Comparison of ENCODE assay signal across 23 mouse cellular contexts in the genomic region with DNA sequence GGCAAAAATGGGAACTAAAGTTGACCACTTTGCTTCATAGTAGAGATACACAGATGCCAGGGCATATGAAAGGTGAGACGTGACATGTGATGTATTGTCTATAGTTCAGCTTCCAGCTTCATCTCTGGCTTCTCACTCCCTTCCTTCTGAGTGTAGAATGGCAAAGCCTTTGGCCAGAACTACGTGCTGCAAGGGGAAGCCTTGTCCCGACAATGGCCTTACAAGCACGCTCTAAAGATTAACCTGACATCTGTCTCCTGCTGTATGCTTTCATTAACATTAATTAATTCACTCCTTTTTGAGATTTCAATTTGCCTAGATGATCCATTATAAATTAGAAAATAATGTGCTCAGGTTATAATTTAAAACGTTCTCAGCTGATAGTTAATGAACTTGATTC.
DNase-seq lines count a peak whose midpoint lies in the region; ATAC-seq and TF ChIP-seq lines count a peak whose summit lies in the region.
"Had no signal": no experiment of that assay in that cellular context is flagged by ENCODE, and none has a peak within 500 bp of the region (broad histone marks: within the 10 kb centered on the region; RNA-seq: fewer than 3 reads in every experiment).

No protein-coding gene starts in this region.

- H3K27ac ChIP-seq in forebrain, embryonic 11.5 days (ENCODE audit: low read depth, low read length), result no peak overlapping the region
- no peak overlapping the region for H3K27ac ChIP-seq in forebrain, embryonic 16.5 days (ENCODE audit: low read length)
- H3K27ac ChIP-seq in hindbrain, embryonic 12.5 days, result no peak overlapping the region
- H3K27ac ChIP-seq in hindbrain, embryonic 14.5 days, result no peak overlapping the region
- H3K27ac ChIP-seq in midbrain, embryonic 13.5 days, result no peak overlapping the region
- no peak overlapping the region for H3K27ac ChIP-seq in midbrain, postnatal 0 days (ENCODE audit: low read depth, low read length)
- H3K27ac ChIP-seq: embryonic facial prominence, embryonic 12.5 days; heart, adult 2 months; heart, embryonic 15.5 days had no signal

- no peaks in the 10 kb centered on the region for H3K9me3 ChIP-seq in forebrain, embryonic 11.5 days (ENCODE audit: control insufficient read depth, low read length)
- H3K9me3 ChIP-seq in forebrain, embryonic 16.5 days (ENCODE audit: control insufficient read depth, low read length), result no peaks in the 10 kb centered on the region
- H3K9me3 ChIP-seq in hindbrain, embryonic 12.5 days (replicated peaks), result no peaks in the 10 kb centered on the region
- H3K9me3 ChIP-seq in hindbrain, embryonic 14.5 days (ENCODE audit: control insufficient read depth, low read length), result no peaks in the 10 kb centered on the region
- H3K9me3 ChIP-seq in midbrain, embryonic 13.5 days, result no peaks in the 10 kb centered on the region
- H3K9me3 ChIP-seq in midbrain, postnatal 0 days (ENCODE audit: low read length), result no peaks in the 10 kb centered on the region
- H3K9me3 ChIP-seq: embryonic facial prominence, embryonic 12.5 days; G1E; heart, embryonic 15.5 days had no signal

- 48% methylated on average over 5 of the region's 5 CpGs for WGBS in forebrain, embryonic 11.5 days
- 30% methylated on average over 5 of the region's 5 CpGs for WGBS in forebrain, embryonic 16.5 days
- 46% methylated on average over 5 of the region's 5 CpGs for WGBS in hindbrain, embryonic 12.5 days
- WGBS in hindbrain, embryonic 14.5 days, result 37% methylated on average over 5 of the region's 5 CpGs
- WGBS in midbrain, embryonic 13.5 days, result 31% methylated on average over 5 of the region's 5 CpGs
- 44% methylated on average over 5 of the region's 5 CpGs for WGBS in midbrain, postnatal 0 days

- no peak overlapping the region for H3K9ac ChIP-seq in forebrain, embryonic 11.5 days (ENCODE audit: low read length)
- H3K9ac ChIP-seq in forebrain, embryonic 16.5 days (replicated peaks; ENCODE audit: low read depth, low read length), result no peak overlapping the region
- no peak overlapping the region for H3K9ac ChIP-seq in hindbrain, embryonic 12.5 days
- H3K9ac ChIP-seq in hindbrain, embryonic 14.5 days, result no peak overlapping the region
- no peak overlapping the region for H3K9ac ChIP-seq in midbrain, embryonic 13.5 days (replicated peaks)
- no peak overlapping the region for H3K9ac ChIP-seq in midbrain, postnatal 0 days (replicated peaks; ENCODE audit: low read length, poor library complexity, severe bottlenecking)
- H3K9ac ChIP-seq: embryonic facial prominence, embryonic 12.5 days; forebrain, postnatal 0 days; heart, embryonic 15.5 days had no signal

- no peaks in the 10 kb centered on the region for H3K36me3 ChIP-seq in forebrain, embryonic 11.5 days (ENCODE audit: control insufficient read depth, insufficient read depth, low read length)
- H3K36me3 ChIP-seq in forebrain, embryonic 16.5 days (ENCODE audit: control insufficient read depth, insufficient read depth), result no peaks in the 10 kb centered on the region
- H3K36me3 ChIP-seq in hindbrain, embryonic 12.5 days, result no peaks in the 10 kb centered on the region
- no peaks in the 10 kb centered on the region for H3K36me3 ChIP-seq in hindbrain, embryonic 14.5 days (replicated peaks; ENCODE audit: control insufficient read depth, insufficient read depth)
- no peaks in the 10 kb centered on the region for H3K36me3 ChIP-seq in midbrain, embryonic 13.5 days
- H3K36me3 ChIP-seq in midbrain, postnatal 0 days (ENCODE audit: insufficient read depth, low read length), result no peaks in the 10 kb centered on the region
- H3K36me3 ChIP-seq: embryonic facial prominence, embryonic 12.5 days; G1E; heart, embryonic 15.5 days had no signal

- no peak overlapping the region for H3K4me2 ChIP-seq in forebrain, embryonic 11.5 days (ENCODE audit: low read depth, low read length, severe bottlenecking)
- H3K4me2 ChIP-seq in forebrain, embryonic 16.5 days (ENCODE audit: low read length), result no peak overlapping the region
- H3K4me2 ChIP-seq in hindbrain, embryonic 12.5 days (replicated peaks), result no peak overlapping the region
- H3K4me2 ChIP-seq in hindbrain, embryonic 14.5 days (replicated peaks), result no peak overlapping the region
- no peak overlapping the region for H3K4me2 ChIP-seq in midbrain, embryonic 13.5 days (replicated peaks)
- no peak overlapping the region for H3K4me2 ChIP-seq in midbrain, postnatal 0 days (ENCODE audit: low read depth, low read length, poor library complexity, severe bottlenecking)
- H3K4me2 ChIP-seq: embryonic facial prominence, embryonic 12.5 days; heart, embryonic 11.5 days; heart, embryonic 15.5 days had no signal

- H3K27me3 ChIP-seq in forebrain, embryonic 11.5 days (ENCODE audit: control insufficient read depth, insufficient read depth, low read length), result no peaks in the 10 kb centered on the region
- no peaks in the 10 kb centered on the region for H3K27me3 ChIP-seq in forebrain, embryonic 16.5 days (replicated peaks; ENCODE audit: control insufficient read depth, insufficient read depth, low read length)
- no peaks in the 10 kb centered on the region for H3K27me3 ChIP-seq in hindbrain, embryonic 12.5 days
- H3K27me3 ChIP-seq in hindbrain, embryonic 14.5 days (ENCODE audit: control insufficient read depth, insufficient read depth, low read length), result no peaks in the 10 kb centered on the region
- H3K27me3 ChIP-seq in midbrain, embryonic 13.5 days, result no peaks in the 10 kb centered on the region
- H3K27me3 ChIP-seq in midbrain, postnatal 0 days (ENCODE audit: insufficient read depth, low read length), result no peaks in the 10 kb centered on the region
- H3K27me3 ChIP-seq: embryonic facial prominence, embryonic 12.5 days; heart, embryonic 15.5 days had no signal

- no peak for DNase-seq in forebrain, embryonic 11.5 days (ENCODE audit: low spot score)
- DNase-seq in hindbrain, embryonic 14.5 days (ENCODE audit: low spot score), result no peak
- no peak for DNase-seq in midbrain, postnatal 0 days (ENCODE audit: low spot score)
- peak; percentile 39 for DNase-seq in retina, postnatal 1 day
- DNase-seq: adrenal gland, adult 8-10 months; adrenal gland, postnatal 36 days; B cell, adult 2 months; cerebellum, adult 11 months; cerebellum, adult 8-10 months; cerebellum, postnatal 14 days; embryo, embryonic 11 days; forebrain, postnatal 0 days; gastrocnemius, postnatal 14 days; heart, adult 2 months; heart, postnatal 14 days had no signal

- ATAC-seq in forebrain, embryonic 11.5 days (replicated peaks; ENCODE audit: low FRiP score), result 0 out of 2 replicates have a peak, but pooled peaks have one; percentile 55
- no peak for ATAC-seq in forebrain, embryonic 16.5 days
- ATAC-seq in hindbrain, embryonic 12.5 days (ENCODE audit: low FRiP score), result peak; percentile 43; the same call in 1 of the 2 replicates
- ATAC-seq in hindbrain, embryonic 14.5 days (ENCODE audit: low FRiP score), result no peak
- peak; percentile 67 for ATAC-seq in midbrain, embryonic 13.5 days
- no peak for ATAC-seq in midbrain, postnatal 0 days (ENCODE audit: low FRiP score)
- ATAC-seq: CD4-positive, CD25-positive, alpha-beta regulatory T cell, adult 4 months; forebrain, postnatal 0 days had no signal

- H3K4me1 ChIP-seq in forebrain, embryonic 11.5 days (replicated peaks; ENCODE audit: control insufficient read depth, insufficient read depth, low read length), result no peaks in the 10 kb centered on the region
- H3K4me1 ChIP-seq in forebrain, embryonic 16.5 days (replicated peaks; ENCODE audit: control insufficient read depth, insufficient read depth, low read length), result peaks cover 2% of the 10 kb centered on the region; the same call in 1 of the 2 replicates
- H3K4me1 ChIP-seq in hindbrain, embryonic 12.5 days, result peaks cover 4% of the 10 kb centered on the region; the same call in 1 of the 2 replicates
- peaks cover 4% of the 10 kb centered on the region; the same call in 1 of the 2 replicates for H3K4me1 ChIP-seq in hindbrain, embryonic 14.5 days (replicated peaks; ENCODE audit: control insufficient read depth, insufficient read depth, low read length)
- H3K4me1 ChIP-seq in midbrain, embryonic 13.5 days (replicated peaks), result 0 out of 2 replicates have a peak, but pooled peaks cover 5% of the 10 kb centered on the region
- no peaks in the 10 kb centered on the region for H3K4me1 ChIP-seq in midbrain, postnatal 0 days (ENCODE audit: insufficient read depth, low read length)
- H3K4me1 ChIP-seq: embryonic facial prominence, embryonic 12.5 days had no signal

- no peak overlapping the region for H3K4me3 ChIP-seq in forebrain, embryonic 11.5 days (ENCODE audit: low read depth, low read length)
- H3K4me3 ChIP-seq in forebrain, embryonic 16.5 days (replicated peaks; ENCODE audit: low read length), result no peak overlapping the region
- no peak overlapping the region for H3K4me3 ChIP-seq in hindbrain, embryonic 12.5 days
- no peak overlapping the region for H3K4me3 ChIP-seq in hindbrain, embryonic 14.5 days (replicated peaks; ENCODE audit: low read length)
- no peak overlapping the region for H3K4me3 ChIP-seq in midbrain, embryonic 13.5 days (replicated peaks)
- no peak overlapping the region for H3K4me3 ChIP-seq in midbrain, postnatal 0 days (ENCODE audit: low read depth, low read length)
- H3K4me3 ChIP-seq: embryonic facial prominence, embryonic 12.5 days; heart, adult 2 months; heart, embryonic 15.5 days had no signal

- TF ChIP-seq CTCF in midbrain, postnatal 0 days (IDR thresholded peaks at IDR 0.05), result no peak

Comparison
In these comparisons a context has a peak if more than half of its experiments do, and no peak if none do; other contexts are left out.
1. ATAC-seq: peak in forebrain, embryonic 11.5 days (single experiment), hindbrain, embryonic 12.5 days (single experiment) and midbrain, embryonic 13.5 days (single experiment); none in forebrain, embryonic 16.5 days (single experiment), hindbrain, embryonic 14.5 days (single experiment) and midbrain, postnatal 0 days (single experiment).